Mouse (Mus musculus) midbrain, embryonic 10.5 days (tissue): ENCODE measurements at regions not wholly inside any gene's neighbourhood (a gene's known extent, or its start where the extent isn't known, plus 50 kb on each side); places are given as distances from the start of the nearest gene placed in this dataset.

Source experiments
- DNase-seq: peaks from one replicate; pipeline ENCODE4 v3.0.0-alpha.2; 2017; ENCODE audit warnings: low spot score
- H3K27ac ChIP-seq: fragments of 300-500 bp; sonication (generic); replicated peaks from 2 replicates; pipeline ENCODE4 v1.5.1; 2016; ENCODE audit warnings: mild to moderate bottlenecking
- H3K27me3 ChIP-seq: fragments of 300-500 bp; sonication (generic); 2 replicates; pipeline ENCODE4 v1.6.1; 2016; ENCODE audit warnings: low read depth, mild to moderate bottlenecking; ENCODE audit not compliant: poor library complexity, severe bottlenecking
- H3K36me3 ChIP-seq: fragments of 300-500 bp; sonication (generic); 2 replicates; pipeline ENCODE4 v1.6.1; 2016; ENCODE audit warnings: mild to moderate bottlenecking, moderate library complexity
- H3K4me1 ChIP-seq: fragments of 300-500 bp; sonication (generic); 2 replicates; pipeline ENCODE4 v1.6.1; 2016
- H3K4me3 ChIP-seq: fragments of 300-500 bp; sonication (generic); 2 replicates; pipeline ENCODE4 v1.5.1; 2016; ENCODE audit warnings: mild to moderate bottlenecking, moderate library complexity
- H3K9me3 ChIP-seq: fragments of 300-500 bp; sonication (generic); replicated peaks from 2 replicates; pipeline ENCODE4 v1.6.1; 2016; ENCODE audit warnings: mild to moderate bottlenecking
- WGBS: fragments of 180-500 bp; shearing (Covaris S2); methylation state at CpG from one replicate; pipeline ENCODE4 v1.1.7; 2016; 5-methylcytosine and 5-hydroxymethylcytosine counted together

DNA sequence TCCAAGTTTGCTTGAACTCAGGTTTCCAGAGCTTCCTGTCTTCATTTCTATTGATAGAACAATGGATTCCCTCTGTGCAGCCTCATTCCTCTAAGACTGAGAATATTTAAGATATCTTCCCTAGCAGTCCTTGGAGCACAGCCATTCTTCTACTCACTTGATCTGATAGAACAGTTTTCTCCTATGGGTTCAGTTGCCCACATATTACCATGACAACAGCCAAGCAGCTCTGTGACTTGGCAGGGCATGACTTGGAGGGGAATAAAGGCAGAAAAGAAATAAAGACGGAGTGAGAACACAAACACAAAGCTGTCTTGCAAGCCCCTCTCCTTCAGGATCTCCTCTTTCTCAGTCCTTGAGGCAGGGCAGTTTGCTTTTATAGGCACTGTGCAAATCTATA is 87.6 kb upstream of the Tom1l1 start:
- Histone ChIP-seq H3K36me3 (no peaks in the 10 kb centered on the region), H3K4me3 (no peak overlapping the region), H3K27me3 (no peaks in the 10 kb centered on the region), H3K27ac (no peak overlapping the region), H3K9me3 (no peaks in the 10 kb centered on the region), H3K4me1 (peaks cover 5% of the 10 kb centered on the region)
- no peak for DNase-seq
- 38% methylated on average over 1 of the region's 1 CpGs for WGBS

DNA sequence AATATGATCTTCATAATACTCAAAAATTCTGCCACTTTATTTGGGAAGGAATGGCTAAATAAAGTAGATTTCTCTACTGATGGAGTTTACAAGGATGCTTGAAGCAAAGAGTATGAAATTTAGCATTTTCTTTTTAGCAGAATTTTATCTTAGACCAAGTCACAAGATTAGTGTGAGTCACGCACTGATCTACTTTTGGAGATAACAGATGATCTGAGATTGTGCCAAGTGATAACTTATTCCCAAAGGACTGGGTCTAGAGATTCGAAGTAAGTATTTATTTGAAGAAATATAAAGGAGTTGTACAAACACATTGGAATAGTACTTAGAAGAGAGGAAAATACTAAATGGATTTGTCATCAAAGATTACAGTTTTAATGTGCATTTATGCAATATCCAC is 67.8 kb upstream of the Tom1l1 start:
- WGBS: 86% methylated on average over 2 of the region's 2 CpGs
- Histone ChIP-seq H3K4me1 (no peaks in the 10 kb centered on the region), H3K4me3 (no peak overlapping the region), H3K36me3 (no peaks in the 10 kb centered on the region), H3K27ac (no peak overlapping the region), H3K27me3 (no peaks in the 10 kb centered on the region), H3K9me3 (no peaks in the 10 kb centered on the region)
- DNase-seq: no peak

DNA sequence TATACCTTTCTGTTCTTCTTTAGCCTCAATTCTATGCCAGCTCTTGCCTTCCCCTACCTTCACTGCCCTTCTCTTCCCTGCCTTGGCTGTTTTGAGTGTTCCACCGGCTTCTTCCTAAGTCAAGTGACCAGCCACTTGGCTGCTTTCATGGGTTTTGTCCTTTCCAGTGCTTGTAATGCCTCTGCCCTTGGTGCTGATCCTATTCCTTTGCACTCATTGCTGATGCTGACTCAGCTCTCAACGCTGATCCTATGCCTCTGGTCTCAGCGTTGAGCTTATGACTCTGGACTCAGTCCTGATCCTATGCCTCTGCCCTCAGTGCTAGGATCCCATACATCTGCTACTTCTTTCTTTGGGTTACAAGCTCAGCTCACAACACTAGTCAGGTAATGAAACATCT is 60.3 kb upstream of the Tom1l1 start:
- no peaks in the 10 kb centered on the region for H3K4me1 ChIP-seq
- no peaks in the 10 kb centered on the region for H3K36me3 ChIP-seq
- H3K9me3 ChIP-seq: no peaks in the 10 kb centered on the region
- no peak overlapping the region for H3K27ac ChIP-seq
- no peak overlapping the region for H3K4me3 ChIP-seq
- 69% methylated on average over 3 of the region's 3 CpGs for WGBS
- H3K27me3 ChIP-seq: no peaks in the 10 kb centered on the region
- no peak for DNase-seq

DNA sequence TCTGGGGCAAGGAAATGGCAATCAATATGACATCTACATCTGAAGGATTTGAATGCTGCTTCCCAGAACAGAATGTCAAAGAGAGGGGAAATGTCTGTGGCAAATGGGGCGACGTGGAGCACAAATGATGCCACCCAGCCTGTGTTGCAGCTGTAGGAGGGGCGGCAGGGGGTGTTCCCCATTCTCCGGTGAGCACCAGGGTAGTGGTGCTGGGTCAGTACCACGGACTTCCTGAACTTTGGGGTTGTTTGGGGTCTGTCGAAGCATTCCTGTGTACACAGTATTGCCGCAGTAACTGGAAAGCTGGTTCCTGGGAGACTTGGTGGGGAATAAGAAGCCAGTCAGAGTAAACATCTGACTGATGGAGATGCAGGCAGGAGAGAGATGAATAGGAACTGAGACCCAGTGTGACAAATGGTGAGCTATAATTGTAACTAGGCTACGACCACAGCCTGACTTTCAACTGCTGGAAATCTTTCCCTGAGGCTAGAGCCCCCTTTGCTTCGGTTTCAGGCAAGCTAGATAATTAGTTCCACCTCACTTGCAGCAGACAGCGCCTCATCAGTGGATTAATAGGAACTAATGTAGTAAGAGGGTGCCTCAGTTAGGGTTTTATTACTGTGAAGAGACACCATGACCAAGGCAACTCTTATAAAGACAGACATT is 53.9 kb upstream of the Tom1l1 start:
- no peak overlapping the region for H3K4me3 ChIP-seq
- WGBS: 76% methylated on average over 10 of the region's 10 CpGs
- no peaks in the 10 kb centered on the region for H3K36me3 ChIP-seq
- no peaks in the 10 kb centered on the region for H3K9me3 ChIP-seq
- DNase-seq: no peak
- H3K4me1 ChIP-seq: no peaks in the 10 kb centered on the region
- H3K27me3 ChIP-seq: no peaks in the 10 kb centered on the region
- no peak overlapping the region for H3K27ac ChIP-seq

DNA sequence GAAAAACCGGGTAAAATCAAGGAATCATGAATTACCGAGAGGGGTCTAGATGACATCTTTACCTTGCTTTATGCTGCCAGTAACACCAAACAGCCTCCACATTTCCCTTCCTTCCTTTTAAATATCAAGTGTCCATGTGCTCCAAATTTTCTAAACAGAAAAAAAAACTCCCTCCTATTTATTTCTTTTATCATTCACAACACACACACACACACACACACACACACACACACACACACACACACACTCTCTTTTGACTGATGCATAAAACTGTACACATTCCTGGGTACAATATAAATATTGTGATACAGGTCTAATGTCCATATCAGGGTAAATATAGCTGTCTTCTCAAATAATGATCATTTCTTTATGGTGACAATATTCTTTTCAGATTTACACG is 51.3 kb upstream of the Tom1l1 start:
- DNase-seq: no peak
- 95% methylated on average over 3 of the region's 3 CpGs for WGBS
- no peak overlapping the region for H3K4me3 ChIP-seq

DNA sequence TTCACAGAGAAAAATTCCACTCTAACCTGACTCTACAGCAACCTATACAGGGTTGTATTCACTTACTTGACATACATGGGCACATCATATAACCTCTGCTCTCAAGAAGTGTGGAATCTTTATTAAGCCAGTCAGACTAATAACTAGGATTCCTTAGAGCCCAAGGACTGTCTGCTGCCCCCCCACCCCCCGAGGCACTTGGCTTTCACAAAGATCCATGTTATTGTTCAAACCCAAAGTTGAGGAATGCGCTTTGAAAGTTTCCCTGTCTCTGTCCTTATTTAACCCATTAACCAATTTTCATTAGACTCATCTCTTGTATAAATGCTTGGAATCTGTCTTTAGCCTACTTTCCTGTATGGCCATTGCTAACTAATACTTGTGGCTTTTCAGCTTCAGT is 50.6 kb upstream of the Tom1l1 start:
- H3K4me1 ChIP-seq: no peaks in the 10 kb centered on the region
- 86% methylated on average over 2 of the region's 2 CpGs for WGBS
- no peak overlapping the region for H3K4me3 ChIP-seq

More for the DNA sequence above, 51.3 kb upstream of the Tom1l1 start:
- H3K9me3 ChIP-seq: no peaks in the 10 kb centered on the region
- H3K27me3 ChIP-seq: no peaks in the 10 kb centered on the region
- H3K36me3 ChIP-seq: no peaks in the 10 kb centered on the region
- no peak overlapping the region for H3K27ac ChIP-seq
- no peaks in the 10 kb centered on the region for H3K4me1 ChIP-seq

More for the DNA sequence above, 50.6 kb upstream of the Tom1l1 start:
- Histone ChIP-seq H3K27me3 (no peaks in the 10 kb centered on the region), H3K9me3 (no peaks in the 10 kb centered on the region), H3K36me3 (no peaks in the 10 kb centered on the region), H3K27ac (no peak overlapping the region)
- DNase-seq: no peak
